Mouse (Mus musculus): Measurements from ENCODE around the gene Pop4. TPM values are rescaled to one million over a fixed set of nuclear protein-coding genes. Genes with fewer than 3 reads are reported as not detected.

The Pop4 gene
- polyA plus RNA-seq, 1 experiment from 2014 or later: 75.5 TPM

GRCm38 (mm10) chr7:38237140-38237539, 34.1 kb downstream of the Pop4 start:
- no peaks in the 10 kb centered on the region for H3K27me3 ChIP-seq
- no peak for ATAC-seq (ENCODE audit: insufficient number of reproducible peaks, insufficient read depth, low FRiP score, low TSS enrichment)
- no peak overlapping the region for H3K4me2 ChIP-seq (replicated peaks)
- H3K4me1 ChIP-seq: no peaks in the 10 kb centered on the region
- no peak overlapping the region for H3K4me3 ChIP-seq
- H3K36me3 ChIP-seq: no peaks in the 10 kb centered on the region
- H3K9me3 ChIP-seq: no peaks in the 10 kb centered on the region
- no peak overlapping the region for H3K27ac ChIP-seq
- H3K9ac ChIP-seq: no peak overlapping the region

GRCm38 (mm10) chr7:38236400-38237105, 34.7 kb downstream of the Pop4 start:
- H3K4me1 ChIP-seq: no peaks in the 10 kb centered on the region
- WGBS: 48% methylated on average over 11 of the region's 11 CpGs

GRCm38 (mm10) chr7:38230285-38230684, 40.9 kb downstream of the Pop4 start:
- no peaks in the 10 kb centered on the region for H3K9me3 ChIP-seq
- ATAC-seq (ENCODE audit: insufficient number of reproducible peaks, insufficient read depth, low FRiP score, low TSS enrichment): no peak
- H3K9ac ChIP-seq: no peak overlapping the region
- no peak overlapping the region for H3K4me2 ChIP-seq (replicated peaks)
- peaks cover 15% of the 10 kb centered on the region for H3K27me3 ChIP-seq
- 0 out of 2 replicates have a peak, but pooled peaks cover 5% of the 10 kb centered on the region for H3K4me1 ChIP-seq
- 23% methylated on average over 8 of the region's 8 CpGs for WGBS
- H3K27ac ChIP-seq: no peak overlapping the region
- H3K4me3 ChIP-seq: no peak overlapping the region
- no peaks in the 10 kb centered on the region for H3K36me3 ChIP-seq

More at GRCm38 (mm10) chr7:38236400-38237105, 34.7 kb downstream of the Pop4 start:
- Histone ChIP-seq H3K27ac (no peak overlapping the region), H3K36me3 (no peaks in the 10 kb centered on the region), H3K4me2 (replicated peaks) (no peak overlapping the region), H3K9me3 (no peaks in the 10 kb centered on the region), H3K4me3 (no peak overlapping the region), H3K27me3 (no peaks in the 10 kb centered on the region), H3K9ac (no peak overlapping the region)
- ATAC-seq (ENCODE audit: insufficient number of reproducible peaks, insufficient read depth, low FRiP score, low TSS enrichment): no peak

GRCm38 (mm10) chr7:38228329-38228728, 42.9 kb downstream of the Pop4 start:
- 19% methylated on average over 8 of the region's 8 CpGs for WGBS
- peak overlapping the region; percentile 58 for H3K4me3 ChIP-seq
- H3K27me3 ChIP-seq: peaks cover 15% of the 10 kb centered on the region
- no peak for ATAC-seq (ENCODE audit: insufficient number of reproducible peaks, insufficient read depth, low FRiP score, low TSS enrichment)
- H3K36me3 ChIP-seq: no peaks in the 10 kb centered on the region
- 0 out of 2 replicates have a peak, but pooled peaks cover 5% of the 10 kb centered on the region for H3K4me1 ChIP-seq
- no peak overlapping the region for H3K27ac ChIP-seq
- peak overlapping the region; percentile 60 for H3K9ac ChIP-seq
- H3K4me2 ChIP-seq (replicated peaks): peak overlapping the region; percentile 76
- no peaks in the 10 kb centered on the region for H3K9me3 ChIP-seq

GRCm38 (mm10) chr7:38227900-38228298, 43.3 kb downstream of the Pop4 start, which contains the start of gene Plekhf1:
Gene Plekhf1 (minus strand): TSS chr7:38228016.
- H3K4me3 ChIP-seq: peak within 1 kb of the TSS; percentile 58
- H3K9ac ChIP-seq: peak within 1 kb of the TSS; percentile 60
- peak; percentile 88 for ATAC-seq (ENCODE audit: insufficient number of reproducible peaks, insufficient read depth, low FRiP score, low TSS enrichment)
- under 1% methylated on average over 36 of the region's 36 CpGs for WGBS
- peaks cover 15% of the 10 kb centered on the region for H3K27me3 ChIP-seq
- H3K4me1 ChIP-seq: 0 out of 2 replicates have a peak, but pooled peaks cover 5% of the 10 kb centered on the region
- H3K27ac ChIP-seq: peak within 1 kb of the TSS; percentile 57; the same call in 1 of the 2 replicates
- H3K9me3 ChIP-seq: no peaks in the 10 kb centered on the region
- no peaks in the 10 kb centered on the region for H3K36me3 ChIP-seq
- H3K4me2 ChIP-seq (replicated peaks): peak within 1 kb of the TSS; percentile 76

- Histone ChIP-seq H3K4me3 (peak overlapping the region; percentile 58), H3K9me3 (no peaks in the 10 kb centered on the region), H3K4me1 (0 out of 2 replicates have a peak, but pooled peaks cover 5% of the 10 kb centered on the region), H3K27ac (peak overlapping the region; percentile 57; the same call in 1 of the 2 replicates), H3K27me3 (peaks cover 15% of the 10 kb centered on the region), H3K4me2 (replicated peaks) (peak overlapping the region; percentile 76), H3K9ac (peak overlapping the region; percentile 60), H3K36me3 (no peaks in the 10 kb centered on the region)
- WGBS: under 1% methylated on average over 25 of the region's 25 CpGs
- ATAC-seq (ENCODE audit: insufficient number of reproducible peaks, insufficient read depth, low FRiP score, low TSS enrichment): peak; percentile 64; the same call in 1 of the 2 replicates
These were observed 43.9 kb downstream of the Pop4 start for GRCm38 (mm10) chr7:38227181-38227899.

GRCm38 (mm10) chr7:38226226-38226625, 45.0 kb downstream of the Pop4 start:
- no peak for ATAC-seq (ENCODE audit: insufficient number of reproducible peaks, insufficient read depth, low FRiP score, low TSS enrichment)
- 64% methylated on average over 2 of the region's 2 CpGs for WGBS
- H3K27ac ChIP-seq: no peak overlapping the region

GRCm38 (mm10) chr7:38224577-38225369, 46.5 kb downstream of the Pop4 start:
- H3K4me2 ChIP-seq (replicated peaks): no peak overlapping the region
- H3K4me1 ChIP-seq: 0 out of 2 replicates have a peak, but pooled peaks cover 5% of the 10 kb centered on the region
- ATAC-seq (ENCODE audit: insufficient number of reproducible peaks, insufficient read depth, low FRiP score, low TSS enrichment): no peak
- H3K27ac ChIP-seq: no peak overlapping the region
- WGBS: 79% methylated on average over 13 of the region's 13 CpGs
- 0 out of 2 replicates have a peak, but pooled peaks cover 10% of the 10 kb centered on the region for H3K36me3 ChIP-seq
- H3K4me3 ChIP-seq: no peak overlapping the region
- no peaks in the 10 kb centered on the region for H3K9me3 ChIP-seq
- H3K27me3 ChIP-seq: peaks cover 10% of the 10 kb centered on the region
- no peak overlapping the region for H3K9ac ChIP-seq

More at GRCm38 (mm10) chr7:38226226-38226625, 45.0 kb downstream of the Pop4 start:
- H3K27me3 ChIP-seq: peaks cover 15% of the 10 kb centered on the region
- H3K4me3 ChIP-seq: no peak overlapping the region
- H3K9me3 ChIP-seq: no peaks in the 10 kb centered on the region
- H3K9ac ChIP-seq: no peak overlapping the region
- H3K36me3 ChIP-seq: 0 out of 2 replicates have a peak, but pooled peaks cover 6% of the 10 kb centered on the region
- peak overlapping the region; percentile 76; the same call in 1 of the 2 replicates for H3K4me2 ChIP-seq (replicated peaks)
- H3K4me1 ChIP-seq: 0 out of 2 replicates have a peak, but pooled peaks cover 5% of the 10 kb centered on the region

- Histone ChIP-seq H3K27me3 (no peaks in the 10 kb centered on the region), H3K4me1 (no peaks in the 10 kb centered on the region), H3K27ac (no peak overlapping the region), H3K36me3 (0 out of 2 replicates have a peak, but pooled peaks cover 10% of the 10 kb centered on the region), H3K4me3 (no peak overlapping the region), H3K9ac (no peak overlapping the region), H3K4me2 (replicated peaks) (no peak overlapping the region), H3K9me3 (no peaks in the 10 kb centered on the region)
- 93% methylated on average over 7 of the region's 7 CpGs for WGBS
- no peak for ATAC-seq (ENCODE audit: insufficient number of reproducible peaks, insufficient read depth, low FRiP score, low TSS enrichment)
These were observed 50.4 kb downstream of the Pop4 start for GRCm38 (mm10) chr7:38220866-38221265.

GRCm38 (mm10) chr7:38219526-38219925, 51.7 kb downstream of the Pop4 start:
- H3K27ac ChIP-seq: no peak overlapping the region
- no peaks in the 10 kb centered on the region for H3K9me3 ChIP-seq
- no peaks in the 10 kb centered on the region for H3K27me3 ChIP-seq
- no peak overlapping the region for H3K9ac ChIP-seq
- no peaks in the 10 kb centered on the region for H3K4me1 ChIP-seq
- WGBS: 86% methylated on average over 4 of the region's 4 CpGs
- ATAC-seq (ENCODE audit: insufficient number of reproducible peaks, insufficient read depth, low FRiP score, low TSS enrichment): no peak
- no peak overlapping the region for H3K4me2 ChIP-seq (replicated peaks)
- no peak overlapping the region for H3K4me3 ChIP-seq
- 0 out of 2 replicates have a peak, but pooled peaks cover 10% of the 10 kb centered on the region for H3K36me3 ChIP-seq
